Mouse (Mus musculus): Measurements from ENCODE around the gene Cxcl16. TPM values are rescaled to one million over a fixed set of nuclear protein-coding genes. Genes with fewer than 3 reads are reported as not detected.
A peak's percentile ranks its signal among the peaks of the same experiment; 100 is the strongest.

Gene Cxcl16
- polyA plus RNA-seq, 1 experiment from 2014 or later, result 10.4 TPM

- no peak overlapping the region for H3K27ac ChIP-seq
- ATAC-seq, result no peak
- 81% methylated on average over 1 of the region's 1 CpGs for WGBS
These were observed 12.4 kb downstream of the Cxcl16 start for GRCm38 (mm10) chr11:70447373-70447772.

GRCm38 (mm10) chr11:70446756-70447155 lies 13.0 kb downstream of the Cxcl16 start:
- Histone ChIP-seq H3K27me3 (replicated peaks) (no peaks in the 10 kb centered on the region), H3K9ac (no peak overlapping the region), H3K4me3 (replicated peaks) (no peak overlapping the region), H3K36me3 (no peaks in the 10 kb centered on the region), H3K27ac (no peak overlapping the region), H3K4me1 (replicated peaks) (no peaks in the 10 kb centered on the region), H3K4me2 (replicated peaks) (no peak overlapping the region), H3K9me3 (no peaks in the 10 kb centered on the region)
- 53% methylated on average over 3 of the region's 3 CpGs for WGBS
- ATAC-seq, result no peak

More at GRCm38 (mm10) chr11:70447373-70447772, 12.4 kb downstream of the Cxcl16 start:
- no peaks in the 10 kb centered on the region for H3K27me3 ChIP-seq (replicated peaks)
- H3K4me1 ChIP-seq (replicated peaks), result no peaks in the 10 kb centered on the region; the same call in 1 of the 2 replicates
- H3K9ac ChIP-seq, result no peak overlapping the region
- no peak overlapping the region for H3K4me2 ChIP-seq (replicated peaks)
- no peaks in the 10 kb centered on the region for H3K36me3 ChIP-seq
- no peaks in the 10 kb centered on the region for H3K9me3 ChIP-seq
- no peak overlapping the region for H3K4me3 ChIP-seq (replicated peaks)

DNA sequence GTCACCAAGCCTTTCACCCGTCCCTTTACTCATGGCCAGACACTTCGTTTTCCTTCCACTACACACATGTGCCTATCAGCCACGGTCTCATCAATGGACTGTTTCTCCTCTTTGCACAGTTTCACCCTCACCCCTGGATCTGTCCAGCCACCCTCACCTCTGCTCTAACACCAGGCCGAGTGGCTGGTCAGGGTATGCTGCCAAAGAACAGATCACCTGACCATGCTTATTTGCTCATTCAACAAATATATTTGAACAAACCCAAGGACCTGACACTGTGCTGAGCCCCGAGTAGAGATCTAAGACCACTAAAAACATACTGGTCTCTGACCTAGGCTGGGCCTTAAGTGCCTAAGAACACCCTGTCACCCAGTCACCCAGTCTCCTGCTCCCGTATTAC lies 15.1 kb downstream of the Cxcl16 start:
- WGBS, result 61% methylated on average over 6 of the region's 6 CpGs
- Histone ChIP-seq H3K4me1 (replicated peaks) (no peaks in the 10 kb centered on the region), H3K4me2 (replicated peaks) (no peak overlapping the region), H3K9me3 (no peaks in the 10 kb centered on the region), H3K4me3 (replicated peaks) (no peak overlapping the region), H3K27ac (no peak overlapping the region), H3K36me3 (0 out of 2 replicates have a peak, but pooled peaks cover 3% of the 10 kb centered on the region), H3K27me3 (replicated peaks) (no peaks in the 10 kb centered on the region), H3K9ac (no peak overlapping the region)
- ATAC-seq, result peak; percentile 25; the same call in 1 of the 2 replicates

DNA sequence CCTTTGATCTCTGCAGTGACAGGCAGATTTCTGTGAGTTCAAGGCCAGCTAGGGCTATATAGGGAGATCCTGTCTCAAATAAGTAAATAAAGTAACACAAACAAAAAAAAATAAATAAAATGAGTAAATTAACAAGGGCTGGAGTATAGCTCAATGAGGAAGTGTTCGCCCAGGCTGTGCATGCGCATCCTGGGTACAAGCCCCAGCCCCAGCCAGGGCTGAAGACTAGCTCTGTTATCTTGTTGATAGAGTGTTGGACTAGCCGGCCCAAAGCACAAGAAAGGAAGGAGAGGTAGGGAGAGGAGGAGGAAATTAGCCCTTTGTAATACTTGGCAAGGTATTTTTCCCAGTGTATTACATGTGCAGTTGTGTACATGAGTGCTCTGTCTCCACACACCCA lies 15.8 kb downstream of the Cxcl16 start:
- H3K27ac ChIP-seq, result no peak overlapping the region
- WGBS, result 67% methylated on average over 3 of the region's 3 CpGs

GRCm38 (mm10) chr11:70441882-70442281 lies 17.9 kb downstream of the Cxcl16 start:
- no peak overlapping the region for H3K4me3 ChIP-seq (replicated peaks)

More for the DNA sequence above, 15.8 kb downstream of the Cxcl16 start:
- Histone ChIP-seq H3K4me3 (replicated peaks) (no peak overlapping the region), H3K9me3 (no peaks in the 10 kb centered on the region), H3K27me3 (replicated peaks) (no peaks in the 10 kb centered on the region), H3K9ac (no peak overlapping the region), H3K4me1 (replicated peaks) (no peaks in the 10 kb centered on the region), H3K4me2 (replicated peaks) (no peak overlapping the region), H3K36me3 (peaks cover 6% of the 10 kb centered on the region; the same call in 1 of the 2 replicates)
- no peak for ATAC-seq

DNA sequence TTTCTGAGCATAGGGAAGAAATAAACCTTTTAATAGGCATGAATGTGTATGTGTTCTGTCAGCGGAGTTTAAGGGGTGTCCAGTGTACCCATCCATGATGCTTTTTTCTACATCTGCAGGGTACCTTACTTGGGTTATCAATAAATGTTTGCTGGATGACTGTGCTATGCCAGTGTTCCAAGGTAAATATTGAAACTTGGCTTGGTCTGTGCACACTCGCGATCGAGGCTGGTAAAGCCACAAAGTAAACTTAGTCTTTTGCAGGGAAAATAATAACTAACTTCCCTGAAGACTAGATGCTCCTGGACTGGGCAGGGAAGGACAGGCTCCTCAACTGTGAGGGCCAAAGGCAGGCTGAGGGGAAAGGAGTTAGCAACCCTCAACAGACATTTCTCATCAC lies 19.1 kb downstream of the Cxcl16 start:
- no peaks in the 10 kb centered on the region for H3K9me3 ChIP-seq
- H3K4me1 ChIP-seq (replicated peaks), result no peaks in the 10 kb centered on the region
- no peak overlapping the region for H3K4me2 ChIP-seq (replicated peaks)
- 75% methylated on average over 4 of the region's 4 CpGs for WGBS
- ATAC-seq, result no peak
- no peaks in the 10 kb centered on the region for H3K27me3 ChIP-seq (replicated peaks)
- H3K36me3 ChIP-seq, result peaks cover 8% of the 10 kb centered on the region; the same call in 1 of the 2 replicates
- H3K4me3 ChIP-seq (replicated peaks), result no peak overlapping the region
- H3K9ac ChIP-seq, result no peak overlapping the region
- H3K27ac ChIP-seq, result no peak overlapping the region

More at GRCm38 (mm10) chr11:70441882-70442281, 17.9 kb downstream of the Cxcl16 start:
- H3K9ac ChIP-seq, result no peak overlapping the region
- ATAC-seq, result no peak
- no peaks in the 10 kb centered on the region for H3K9me3 ChIP-seq
- no peak overlapping the region for H3K4me2 ChIP-seq (replicated peaks)
- WGBS, result 88% methylated on average over 7 of the region's 7 CpGs
- H3K27ac ChIP-seq, result no peak overlapping the region
- H3K4me1 ChIP-seq (replicated peaks), result no peaks in the 10 kb centered on the region
- H3K27me3 ChIP-seq (replicated peaks), result no peaks in the 10 kb centered on the region
- peaks cover 8% of the 10 kb centered on the region; the same call in 1 of the 2 replicates for H3K36me3 ChIP-seq

- H3K9me3 ChIP-seq, result no peaks in the 10 kb centered on the region
- H3K27ac ChIP-seq, result no peak overlapping the region
- no peak overlapping the region for H3K9ac ChIP-seq
- no peaks in the 10 kb centered on the region for H3K27me3 ChIP-seq (replicated peaks)
- WGBS, result 85% methylated on average over 7 of the region's 7 CpGs
- no peak overlapping the region for H3K4me2 ChIP-seq (replicated peaks)
- ATAC-seq, result no peak
- peaks cover under 1% of the 10 kb centered on the region; the same call in 1 of the 2 replicates for H3K4me1 ChIP-seq (replicated peaks)
- no peak overlapping the region for H3K4me3 ChIP-seq (replicated peaks)
- peaks cover 8% of the 10 kb centered on the region; the same call in 1 of the 2 replicates for H3K36me3 ChIP-seq
These were observed 20.9 kb downstream of the Cxcl16 start for GRCm38 (mm10) chr11:70438728-70439374.

DNA sequence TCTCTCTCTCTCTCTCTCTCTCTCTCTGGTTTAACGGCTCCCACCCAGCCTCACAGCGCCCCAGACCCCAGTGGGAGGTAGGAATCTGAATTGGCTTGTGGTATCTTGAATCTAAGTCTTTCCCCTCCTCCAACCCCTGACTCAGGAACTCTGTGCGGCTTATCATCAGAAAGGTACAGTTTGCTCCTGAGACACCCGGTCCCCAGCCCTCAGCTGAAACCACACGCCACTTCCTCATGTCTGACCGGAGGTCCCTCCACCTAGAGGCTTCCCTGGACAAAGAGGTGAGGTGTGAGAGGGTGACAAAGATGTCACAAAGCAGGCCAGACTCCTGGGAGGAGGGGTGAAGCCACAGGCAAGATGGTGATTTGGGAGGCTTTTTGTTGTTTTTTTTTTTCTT lies 22.4 kb downstream of the Cxcl16 start:
- no peak for ATAC-seq
- H3K4me3 ChIP-seq (replicated peaks), result no peak overlapping the region
- no peaks in the 10 kb centered on the region for H3K27me3 ChIP-seq (replicated peaks)
- WGBS, result 79% methylated on average over 6 of the region's 6 CpGs
- H3K9me3 ChIP-seq, result no peaks in the 10 kb centered on the region
- no peak overlapping the region for H3K9ac ChIP-seq
- no peak overlapping the region for H3K4me2 ChIP-seq (replicated peaks)
- no peak overlapping the region for H3K27ac ChIP-seq
- peaks cover 12% of the 10 kb centered on the region for H3K4me1 ChIP-seq (replicated peaks)
- H3K36me3 ChIP-seq, result peaks cover 8% of the 10 kb centered on the region; the same call in 1 of the 2 replicates

GRCm38 (mm10) chr11:70435476-70435875 lies 24.3 kb downstream of the Cxcl16 start:
- no peak for ATAC-seq
- H3K9ac ChIP-seq, result no peak overlapping the region
- WGBS, result 67% methylated on average over 5 of the region's 5 CpGs

GRCm38 (mm10) chr11:70433951-70434350 lies 25.8 kb downstream of the Cxcl16 start:
- Histone ChIP-seq H3K9ac (no peak overlapping the region), H3K4me3 (replicated peaks) (0 out of 2 replicates have a peak overlapping the region, but pooled peaks have one; percentile 75), H3K36me3 (peaks cover 1% of the 10 kb centered on the region; the same call in 1 of the 2 replicates), H3K4me1 (replicated peaks) (peaks cover 12% of the 10 kb centered on the region), H3K4me2 (replicated peaks) (peak overlapping the region; percentile 88), H3K27ac (no peak overlapping the region), H3K27me3 (replicated peaks) (no peaks in the 10 kb centered on the region), H3K9me3 (no peaks in the 10 kb centered on the region)
- WGBS, result 92% methylated on average over 3 of the region's 3 CpGs
- no peak for ATAC-seq

More at GRCm38 (mm10) chr11:70435476-70435875, 24.3 kb downstream of the Cxcl16 start:
- H3K27me3 ChIP-seq (replicated peaks), result no peaks in the 10 kb centered on the region
- 0 out of 2 replicates have a peak overlapping the region, but pooled peaks have one; percentile 9 for H3K4me2 ChIP-seq (replicated peaks)
- H3K4me1 ChIP-seq (replicated peaks), result peaks cover 12% of the 10 kb centered on the region
- H3K36me3 ChIP-seq, result peaks cover 8% of the 10 kb centered on the region; the same call in 1 of the 2 replicates
- H3K27ac ChIP-seq, result no peak overlapping the region
- H3K9me3 ChIP-seq, result no peaks in the 10 kb centered on the region
- H3K4me3 ChIP-seq (replicated peaks), result no peak overlapping the region

DNA sequence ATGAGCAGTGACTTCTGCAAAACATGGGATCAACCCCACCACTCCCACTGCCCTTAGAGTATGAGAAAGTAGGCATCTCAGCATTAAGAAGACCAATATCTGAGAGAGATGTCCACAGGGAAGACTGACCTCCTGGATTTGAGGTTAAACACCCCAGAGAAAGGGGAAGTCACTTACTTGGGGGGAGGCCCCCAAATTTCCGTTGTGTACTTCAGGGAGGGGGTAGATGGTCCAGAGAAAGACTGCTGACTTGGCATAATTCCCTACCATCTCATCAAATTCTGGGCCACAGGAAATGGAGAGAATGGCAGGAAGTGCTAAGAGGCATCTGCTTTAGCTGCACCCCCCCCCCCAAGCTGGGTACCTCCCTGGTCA lies 26.2 kb downstream of the Cxcl16 start:
- Histone ChIP-seq H3K9ac (no peak overlapping the region), H3K36me3 (no peaks in the 10 kb centered on the region), H3K27me3 (replicated peaks) (no peaks in the 10 kb centered on the region), H3K4me2 (replicated peaks) (peak overlapping the region; percentile 88), H3K9me3 (no peaks in the 10 kb centered on the region), H3K4me1 (replicated peaks) (peaks cover 12% of the 10 kb centered on the region), H3K27ac (no peak overlapping the region), H3K4me3 (replicated peaks) (peak overlapping the region; percentile 75)
- ATAC-seq, result no peak
- WGBS, result 90% methylated on average over 1 of the region's 1 CpGs

- Histone ChIP-seq H3K27ac (peak overlapping the region; percentile 78), H3K4me3 (replicated peaks) (peak overlapping the region; percentile 75), H3K9ac (peak overlapping the region; percentile 73), H3K4me1 (replicated peaks) (peaks cover 12% of the 10 kb centered on the region), H3K36me3 (no peaks in the 10 kb centered on the region), H3K9me3 (no peaks in the 10 kb centered on the region), H3K4me2 (replicated peaks) (peak overlapping the region; percentile 88), H3K27me3 (replicated peaks) (no peaks in the 10 kb centered on the region)
- 10% methylated on average over 15 of the region's 15 CpGs for WGBS
- no peak; the same call in 1 of the 2 replicates for ATAC-seq
These were observed 26.8 kb downstream of the Cxcl16 start for GRCm38 (mm10) chr11:70432895-70433568.

Measured in intestine, embryonic 15.5 days (tissue).